Mouse (Mus musculus) intestine, embryonic 16.5 days (tissue): ENCODE results near the gene Slc33a1. TPM values are rescaled to one million over a fixed set of nuclear protein-coding genes. Genes with fewer than 3 reads are reported as not detected.

Experiments used
- ATAC-seq: fragments of 200-750 bp; cut with Nextera tagmentation; 2 replicates; pipeline ENCODE4 v1.8.0; 2017; ENCODE audit warnings: moderate TSS enrichment, moderate library complexity
- H3K27ac ChIP-seq: fragments of 300-500 bp; sonication (generic); 2 replicates; pipeline ENCODE4 v1.5.1; 2014; ENCODE audit warnings: mild to moderate bottlenecking, low read length
- H3K27me3 ChIP-seq: fragments of 300-500 bp; sonication (generic); replicated peaks from 2 replicates; pipeline ENCODE4 v1.6.1; 2014; ENCODE audit warnings: low read length, control low read depth, mixed read lengths; ENCODE audit not compliant: control insufficient read depth, insufficient read depth
- H3K36me3 ChIP-seq: fragments of 300-500 bp; sonication (generic); 2 replicates; pipeline ENCODE4 v1.6.1; 2014; ENCODE audit warnings: low read length, control low read depth; ENCODE audit not compliant: control insufficient read depth, insufficient read depth
- H3K4me1 ChIP-seq: fragments of 300-500 bp; sonication (generic); 2 replicates; pipeline ENCODE4 v1.6.1; 2014; ENCODE audit warnings: low read length, control low read depth, mixed read lengths; ENCODE audit not compliant: control insufficient read depth, insufficient read depth
- H3K4me2 ChIP-seq: fragments of 300-500 bp; sonication (generic); 2 replicates; pipeline ENCODE4 v1.6.1; 2014; ENCODE audit warnings: low read depth, low read length, control low read depth
- H3K4me3 ChIP-seq: fragments of 300-500 bp; sonication (generic); 2 replicates; pipeline ENCODE4 v1.5.1; 2014; ENCODE audit warnings: mild to moderate bottlenecking, low read length
- H3K9ac ChIP-seq: fragments of 300-500 bp; sonication (generic); 2 replicates; pipeline ENCODE4 v1.6.1; 2014; ENCODE audit warnings: low read depth, low read length
- H3K9me3 ChIP-seq: fragments of 300-500 bp; sonication (generic); 2 replicates; pipeline ENCODE4 v1.6.1; 2016; ENCODE audit warnings: low read length, control low read depth; ENCODE audit not compliant: control insufficient read depth
- WGBS: fragments of 180-500 bp; shearing (Covaris S2); extraction: QIAGEN DNeasy Blood & Tissue Kit; methylation state at CpG from one replicate; pipeline ENCODE4 v1.1.7; 2014; 5-methylcytosine and 5-hydroxymethylcytosine counted together
- polyA plus RNA-seq: library from polyadenylated mRNA; unstranded; fragments of >200 nt; fragmentation: Nextera tagmentation; extraction: Ambion mirVana; gene quantifications from 2 replicates; pipeline ENCODE4 v1.2.1, GENCODE M21; 2015

Slc33a1 gene
- polyA plus RNA-seq = 27.9 and 30.7 TPM in 2 replicates

GRCm38 (mm10) chr3:63964100-63964921 is at the start of gene Slc33a1:
TSS of gene Slc33a1 (minus strand) at chr3:63964768.
- ATAC-seq = peak; percentile 97
- H3K4me3 ChIP-seq = peak within 1 kb of the TSS; percentile 92

GRCm38 (mm10) chr3:63988722-63989440 is 24.3 kb upstream of the Slc33a1 start:
- 89% methylated on average over 3 of the region's 3 CpGs for WGBS
- Histone ChIP-seq H3K27me3 (no peaks in the 10 kb centered on the region), H3K4me1 (no peaks in the 10 kb centered on the region), H3K36me3 (peaks cover 14% of the 10 kb centered on the region), H3K4me2 (no peak overlapping the region), H3K9me3 (no peaks in the 10 kb centered on the region), H3K4me3 (no peak overlapping the region), H3K9ac (no peak overlapping the region), H3K27ac (no peak overlapping the region)
- no peak for ATAC-seq

More at GRCm38 (mm10) chr3:63964100-63964921, at the start of gene Slc33a1:
- Histone ChIP-seq H3K27ac (peak within 1 kb of the TSS; percentile 91), H3K36me3 (no peaks in the 10 kb centered on the region), H3K4me2 (peak within 1 kb of the TSS; percentile 81), H3K27me3 (peaks cover 3% of the 10 kb centered on the region; the same call in 1 of the 2 replicates), H3K9me3 (no peaks in the 10 kb centered on the region), H3K4me1 (peaks cover 5% of the 10 kb centered on the region; the same call in 1 of the 2 replicates), H3K9ac (peak within 1 kb of the TSS; percentile 91)
- WGBS = under 1% methylated on average over 69 of the region's 69 CpGs

- 84% methylated on average over 1 of the region's 1 CpGs for WGBS
- Histone ChIP-seq H3K9ac (no peak overlapping the region), H3K4me1 (no peaks in the 10 kb centered on the region), H3K27me3 (no peaks in the 10 kb centered on the region), H3K27ac (no peak overlapping the region), H3K36me3 (peaks cover 6% of the 10 kb centered on the region; the same call in 1 of the 2 replicates), H3K9me3 (no peaks in the 10 kb centered on the region), H3K4me2 (no peak overlapping the region), H3K4me3 (no peak overlapping the region)
- no peak for ATAC-seq
These were observed 22.1 kb upstream of the Slc33a1 start for GRCm38 (mm10) chr3:63986656-63987055.

GRCm38 (mm10) chr3:63977895-63978294 is 13.3 kb upstream of the Slc33a1 start:
- no peak for ATAC-seq
- Histone ChIP-seq H3K9ac (no peak overlapping the region), H3K4me1 (peaks cover 8% of the 10 kb centered on the region), H3K4me3 (no peak overlapping the region), H3K27me3 (no peaks in the 10 kb centered on the region), H3K27ac (no peak overlapping the region), H3K36me3 (peaks cover 8% of the 10 kb centered on the region; the same call in 1 of the 2 replicates), H3K9me3 (no peaks in the 10 kb centered on the region), H3K4me2 (no peak overlapping the region)
- WGBS = 72% methylated on average over 4 of the region's 4 CpGs

GRCm38 (mm10) chr3:63975955-63976908 is 11.7 kb upstream of the Slc33a1 start, which contains the start of gene Gmps:
TSS of gene Gmps (plus strand) at chr3:63976106.
- Histone ChIP-seq H3K27ac (peak within 1 kb of the TSS; percentile 92), H3K4me3 (peak within 1 kb of the TSS; percentile 81), H3K9me3 (no peaks in the 10 kb centered on the region), H3K27me3 (no peaks in the 10 kb centered on the region), H3K4me2 (peak within 1 kb of the TSS; percentile 67), H3K9ac (peak within 1 kb of the TSS; percentile 94), H3K36me3 (peaks cover 7% of the 10 kb centered on the region; the same call in 1 of the 2 replicates), H3K4me1 (peaks cover 8% of the 10 kb centered on the region)
- peak; percentile 99 for ATAC-seq
- WGBS = under 1% methylated on average over 67 of the region's 67 CpGs

GRCm38 (mm10) chr3:63965929-63966328 is 1.4 kb upstream of the Slc33a1 start:
- no peak for ATAC-seq
- H3K27ac ChIP-seq = no peak overlapping the region

GRCm38 (mm10) chr3:63964922-63965249 is 318 bp upstream of the Slc33a1 start:
- Histone ChIP-seq H3K4me2 (peak overlapping the region; percentile 81), H3K9ac (no peak overlapping the region), H3K27me3 (peaks cover 3% of the 10 kb centered on the region; the same call in 1 of the 2 replicates), H3K4me3 (peak overlapping the region; percentile 92), H3K27ac (no peak overlapping the region), H3K9me3 (no peaks in the 10 kb centered on the region), H3K4me1 (peaks cover 5% of the 10 kb centered on the region; the same call in 1 of the 2 replicates), H3K36me3 (no peaks in the 10 kb centered on the region)
- ATAC-seq = no peak
- 75% methylated on average over 6 of the region's 6 CpGs for WGBS

More at GRCm38 (mm10) chr3:63965929-63966328, 1.4 kb upstream of the Slc33a1 start:
- Histone ChIP-seq H3K9me3 (no peaks in the 10 kb centered on the region), H3K9ac (no peak overlapping the region), H3K27me3 (peaks cover 3% of the 10 kb centered on the region; the same call in 1 of the 2 replicates), H3K4me2 (no peak overlapping the region), H3K36me3 (no peaks in the 10 kb centered on the region), H3K4me1 (peaks cover 5% of the 10 kb centered on the region; the same call in 1 of the 2 replicates), H3K4me3 (no peak overlapping the region)
- 72% methylated on average over 2 of the region's 2 CpGs for WGBS

GRCm38 (mm10) chr3:63963421-63964099 is 1.0 kb downstream of the Slc33a1 start:
- H3K9me3 ChIP-seq = no peaks in the 10 kb centered on the region
- H3K4me2 ChIP-seq = peak overlapping the region; percentile 81
- WGBS = 5% methylated on average over 25 of the region's 25 CpGs
- peaks cover 3% of the 10 kb centered on the region; the same call in 1 of the 2 replicates for H3K27me3 ChIP-seq
- H3K4me1 ChIP-seq = peaks cover 5% of the 10 kb centered on the region; the same call in 1 of the 2 replicates
- peak overlapping the region; percentile 91 for H3K9ac ChIP-seq
- no peaks in the 10 kb centered on the region for H3K36me3 ChIP-seq
- peak overlapping the region; percentile 91 for H3K27ac ChIP-seq
- ATAC-seq = peak; percentile 4; the same call in 1 of the 2 replicates
- peak overlapping the region; percentile 92 for H3K4me3 ChIP-seq
